Mouse (Mus musculus): ENCODE data around the gene Kri1. TPM values are rescaled to one million over a fixed set of nuclear protein-coding genes. Genes with fewer than 3 reads are reported as not detected.
A peak's percentile ranks its signal among the peaks of the same experiment; 100 is the strongest.

Kri1 gene
- polyA plus RNA-seq, 1 experiment = 40.8 TPM

DNA sequence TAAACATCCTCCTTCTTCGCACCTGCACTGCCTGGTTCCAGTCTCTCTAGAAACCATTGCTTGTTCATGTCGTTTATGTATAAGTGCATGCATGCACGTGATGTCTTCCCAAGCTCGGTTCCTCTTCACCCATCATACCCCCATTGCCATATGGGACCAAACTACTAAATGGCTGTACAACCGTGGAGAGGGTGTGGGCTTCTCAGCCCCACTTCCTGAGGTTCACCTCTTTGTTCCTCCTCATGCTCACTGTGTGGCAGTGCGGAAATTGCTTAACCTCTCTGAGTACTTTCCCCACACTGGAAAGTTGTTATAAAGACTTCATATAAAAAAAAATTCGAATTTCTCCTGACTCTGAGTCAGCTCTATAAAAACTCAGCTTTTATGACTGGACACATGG lies 28.9 kb upstream of the Kri1 start:
- peaks cover 13% of the 10 kb centered on the region for H3K4me1 ChIP-seq (ENCODE audit: control insufficient read depth, insufficient read depth, insufficient read length)
- H3K27me3 ChIP-seq (ENCODE audit: control insufficient read depth, insufficient read depth, low read length) = no peaks in the 10 kb centered on the region
- peak overlapping the region; percentile 73 for H3K27ac ChIP-seq (ENCODE audit: insufficient read depth, low read length)
- no peak overlapping the region for H3K4me3 ChIP-seq (ENCODE audit: extremely low read depth, insufficient read depth, insufficient read length)
- peak in 1 of 2 experiments; percentile 61 for DNase-seq (ENCODE audit: low read depth in 1 of 2, low spot score in 2 of 2)
- TF ChIP-seq CTCF (IDR thresholded peaks at IDR 0.05; ENCODE audit: extremely low read depth, insufficient read depth, insufficient read length, insufficient replicate concordance) = no peak
- TF ChIP-seq POLR2A (IDR thresholded peaks at IDR 0.05; ENCODE audit: low read depth, low read length) = no peak
- no peaks in the 10 kb centered on the region for H3K36me3 ChIP-seq (ENCODE audit: control insufficient read depth, insufficient read depth, low read length)
- WGBS = 10% methylated on average over 7 of the region's 7 CpGs

DNA sequence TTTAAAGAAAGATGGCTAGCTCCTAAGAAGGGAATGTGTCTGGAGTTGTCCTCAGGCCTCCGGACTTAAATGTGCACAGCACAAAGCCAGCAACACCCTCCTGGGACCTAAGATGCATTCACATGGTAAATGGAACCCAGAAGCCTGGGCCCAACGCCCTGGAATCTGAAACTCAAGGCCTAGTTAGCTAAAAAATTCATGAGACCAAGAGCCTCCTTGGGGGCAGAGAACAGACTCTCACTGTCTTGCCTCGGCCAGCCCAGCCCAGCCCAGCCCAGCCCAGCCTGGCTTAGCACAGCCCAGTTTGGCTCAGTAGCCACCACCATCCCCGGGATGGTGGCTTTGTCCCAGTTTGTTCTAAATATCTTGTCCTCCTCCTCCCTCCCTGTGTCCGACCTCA lies 27.7 kb upstream of the Kri1 start:
- peaks cover 13% of the 10 kb centered on the region for H3K4me1 ChIP-seq (ENCODE audit: control insufficient read depth, insufficient read depth, insufficient read length)
- H3K27ac ChIP-seq (ENCODE audit: insufficient read depth, low read length) = no peak overlapping the region
- no peaks in the 10 kb centered on the region for H3K27me3 ChIP-seq (ENCODE audit: control insufficient read depth, insufficient read depth, low read length)
- no peaks in the 10 kb centered on the region for H3K36me3 ChIP-seq (ENCODE audit: control insufficient read depth, insufficient read depth, low read length)
- 77% methylated on average over 5 of the region's 5 CpGs for WGBS
- TF ChIP-seq CTCF (IDR thresholded peaks at IDR 0.05; ENCODE audit: extremely low read depth, insufficient read depth, insufficient read length, insufficient replicate concordance) (no peak), POLR2A (IDR thresholded peaks at IDR 0.05; ENCODE audit: low read depth, low read length) (no peak)
- H3K4me3 ChIP-seq (ENCODE audit: extremely low read depth, insufficient read depth, insufficient read length) = no peak overlapping the region
- DNase-seq (ENCODE audit: low read depth in 1 of 2, low spot score in 2 of 2) = no peak

DNA sequence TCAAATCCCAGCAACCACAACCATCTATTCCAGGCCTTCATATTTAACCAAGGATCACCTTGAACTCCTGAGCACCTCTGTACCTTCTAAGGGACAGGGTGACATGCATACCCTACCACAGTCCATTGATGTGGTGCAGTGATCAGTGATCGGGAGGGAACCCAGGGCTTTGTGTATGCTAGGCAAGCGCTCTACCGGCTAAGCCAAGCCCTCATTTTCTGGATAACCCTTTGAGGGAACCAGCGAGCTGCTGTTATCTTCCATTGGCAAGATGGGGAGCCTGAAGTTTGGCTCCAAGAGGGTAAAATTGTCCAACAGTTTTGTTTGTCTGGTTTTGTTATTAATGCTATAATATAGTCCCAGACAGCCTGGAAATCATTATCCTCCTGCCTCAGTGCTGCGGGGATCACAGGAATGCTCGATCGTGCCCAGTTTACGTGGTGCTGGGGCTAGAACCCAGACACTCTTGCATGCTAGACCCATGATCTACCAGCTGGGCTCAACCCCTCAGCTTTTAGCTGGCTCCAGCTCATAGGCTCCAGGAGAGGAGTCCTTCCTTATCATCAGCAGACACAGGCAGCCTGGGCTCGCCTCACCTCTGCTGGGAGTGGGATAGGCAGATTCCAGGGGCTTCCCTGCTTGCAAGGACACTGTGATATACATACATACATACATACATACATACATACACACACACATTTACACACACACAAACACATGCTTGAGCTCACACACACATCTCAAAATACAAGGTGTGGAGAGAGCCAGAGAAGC lies 26.8 kb upstream of the Kri1 start:
- Histone ChIP-seq H3K27me3 (ENCODE audit: control insufficient read depth, insufficient read depth, low read length) (no peaks in the 10 kb centered on the region), H3K27ac (ENCODE audit: insufficient read depth, low read length) (no peak overlapping the region), H3K4me1 (ENCODE audit: control insufficient read depth, insufficient read depth, insufficient read length) (peaks cover 16% of the 10 kb centered on the region), H3K4me3 (ENCODE audit: extremely low read depth, insufficient read depth, insufficient read length) (no peak overlapping the region), H3K36me3 (ENCODE audit: control insufficient read depth, insufficient read depth, low read length) (no peaks in the 10 kb centered on the region)
- no peak for DNase-seq (ENCODE audit: low read depth in 1 of 2, low spot score in 2 of 2)
- 85% methylated on average over 9 of the region's 9 CpGs for WGBS
- TF ChIP-seq POLR2A (IDR thresholded peaks at IDR 0.05; ENCODE audit: low read depth, low read length) (no peak), CTCF (IDR thresholded peaks at IDR 0.05; ENCODE audit: extremely low read depth, insufficient read depth, insufficient read length, insufficient replicate concordance) (no peak)

DNA sequence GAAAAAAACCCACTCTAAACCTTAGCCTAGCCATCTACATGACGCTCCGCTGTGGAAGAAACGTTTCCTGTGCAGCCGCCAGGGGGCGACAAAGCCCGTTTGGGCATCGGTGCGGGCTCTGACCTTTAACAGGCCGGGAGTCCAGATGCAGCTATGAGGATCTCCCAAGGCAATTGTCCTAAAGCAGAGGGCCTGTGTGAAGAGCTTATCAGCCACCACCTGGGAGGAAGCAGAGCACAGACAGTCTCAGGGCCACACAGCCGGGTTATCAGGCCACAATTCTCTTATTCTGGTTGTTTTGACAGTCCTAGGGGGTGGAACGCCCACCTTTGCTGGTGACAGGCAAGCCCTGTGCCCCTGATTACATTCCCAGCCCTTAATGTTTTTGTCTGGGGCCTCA lies 25.6 kb upstream of the Kri1 start:
- no peak overlapping the region for H3K4me3 ChIP-seq (ENCODE audit: extremely low read depth, insufficient read depth, insufficient read length)
- H3K36me3 ChIP-seq (ENCODE audit: control insufficient read depth, insufficient read depth, low read length) = no peaks in the 10 kb centered on the region
- no peaks in the 10 kb centered on the region for H3K27me3 ChIP-seq (ENCODE audit: control insufficient read depth, insufficient read depth, low read length)
- H3K27ac ChIP-seq (ENCODE audit: insufficient read depth, low read length) = no peak overlapping the region
- DNase-seq (ENCODE audit: low read depth in 1 of 2, low spot score in 2 of 2) = peak; percentile 70 to 91
- WGBS = 6% methylated on average over 11 of the region's 11 CpGs
- TF ChIP-seq CTCF (IDR thresholded peaks at IDR 0.05; ENCODE audit: extremely low read depth, insufficient read depth, insufficient read length, insufficient replicate concordance) (peak; percentile 95), POLR2A (IDR thresholded peaks at IDR 0.05; ENCODE audit: low read depth, low read length) (no peak)
- H3K4me1 ChIP-seq (ENCODE audit: control insufficient read depth, insufficient read depth, insufficient read length) = peaks cover 13% of the 10 kb centered on the region

DNA sequence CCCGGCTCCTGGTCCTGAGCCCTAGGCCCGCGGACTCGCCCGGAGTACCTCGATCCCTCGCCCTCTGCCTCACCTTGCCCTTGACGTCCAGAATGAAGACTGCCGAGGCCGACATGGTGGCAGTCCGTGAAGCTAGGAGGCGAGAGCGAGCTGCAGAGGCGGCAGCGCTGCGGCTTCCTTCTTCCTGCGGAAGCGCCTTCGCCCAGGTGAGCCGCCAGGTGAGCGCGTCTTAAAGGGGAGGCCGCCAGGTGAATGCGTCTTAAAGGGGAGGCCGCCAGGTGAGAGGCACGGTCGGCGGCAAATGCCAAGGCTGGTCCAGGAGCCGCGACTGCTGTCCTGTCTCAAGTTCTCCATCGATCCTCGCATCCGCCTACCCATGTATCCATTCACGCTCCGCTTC lies 24.4 kb upstream of the Kri1 start, which contains the start of gene Ap1m2:
TSS of gene Ap1m2 (minus strand) at position 204 of the 400 bp plus-strand sequence.
- H3K4me1 ChIP-seq (ENCODE audit: control insufficient read depth, insufficient read depth, insufficient read length) = peaks cover 12% of the 10 kb centered on the region
- 61% methylated on average over 35 of the region's 35 CpGs for WGBS
- DNase-seq (ENCODE audit: low read depth in 1 of 2, low spot score in 2 of 2) = no peak
- H3K27ac ChIP-seq (ENCODE audit: insufficient read depth, low read length) = no peak within 1 kb of the TSS
- no peaks in the 10 kb centered on the region for H3K27me3 ChIP-seq (ENCODE audit: control insufficient read depth, insufficient read depth, low read length)
- H3K4me3 ChIP-seq (ENCODE audit: extremely low read depth, insufficient read depth, insufficient read length) = no peak within 1 kb of the TSS
- TF ChIP-seq POLR2A (IDR thresholded peaks at IDR 0.05; ENCODE audit: low read depth, low read length) (no peak), CTCF (IDR thresholded peaks at IDR 0.05; ENCODE audit: extremely low read depth, insufficient read depth, insufficient read length, insufficient replicate concordance) (no peak)
- no peaks in the 10 kb centered on the region for H3K36me3 ChIP-seq (ENCODE audit: control insufficient read depth, insufficient read depth, low read length)

DNA sequence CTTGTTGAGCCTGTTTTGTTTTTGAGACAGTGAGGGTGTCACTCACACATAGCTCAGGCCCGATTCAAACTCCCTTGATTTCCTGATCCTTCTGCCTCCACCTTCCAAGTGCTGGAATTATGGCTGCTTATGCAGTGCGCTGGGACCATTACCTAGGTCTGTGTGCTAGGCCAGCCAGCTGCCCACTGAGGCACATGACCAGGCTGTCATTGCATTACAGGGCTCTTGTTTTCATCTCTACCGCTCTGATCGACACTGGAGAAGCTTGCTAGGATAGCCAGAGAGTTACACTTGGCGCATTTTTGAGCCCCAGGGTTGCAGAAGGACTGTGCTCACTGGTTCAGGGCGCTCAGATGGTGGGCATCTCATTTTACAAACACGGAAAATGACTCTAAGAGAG lies 23.9 kb upstream of the Kri1 start:
- Histone ChIP-seq H3K4me3 (ENCODE audit: extremely low read depth, insufficient read depth, insufficient read length) (no peak overlapping the region), H3K36me3 (ENCODE audit: control insufficient read depth, insufficient read depth, low read length) (no peaks in the 10 kb centered on the region), H3K27ac (ENCODE audit: insufficient read depth, low read length) (no peak overlapping the region), H3K27me3 (ENCODE audit: control insufficient read depth, insufficient read depth, low read length) (no peaks in the 10 kb centered on the region), H3K4me1 (ENCODE audit: control insufficient read depth, insufficient read depth, insufficient read length) (peaks cover 9% of the 10 kb centered on the region)
- WGBS = 87% methylated on average over 7 of the region's 7 CpGs
- DNase-seq (ENCODE audit: low read depth in 1 of 2, low spot score in 2 of 2) = no peak
- TF ChIP-seq POLR2A (IDR thresholded peaks at IDR 0.05; ENCODE audit: low read depth, low read length) = no peak

DNA sequence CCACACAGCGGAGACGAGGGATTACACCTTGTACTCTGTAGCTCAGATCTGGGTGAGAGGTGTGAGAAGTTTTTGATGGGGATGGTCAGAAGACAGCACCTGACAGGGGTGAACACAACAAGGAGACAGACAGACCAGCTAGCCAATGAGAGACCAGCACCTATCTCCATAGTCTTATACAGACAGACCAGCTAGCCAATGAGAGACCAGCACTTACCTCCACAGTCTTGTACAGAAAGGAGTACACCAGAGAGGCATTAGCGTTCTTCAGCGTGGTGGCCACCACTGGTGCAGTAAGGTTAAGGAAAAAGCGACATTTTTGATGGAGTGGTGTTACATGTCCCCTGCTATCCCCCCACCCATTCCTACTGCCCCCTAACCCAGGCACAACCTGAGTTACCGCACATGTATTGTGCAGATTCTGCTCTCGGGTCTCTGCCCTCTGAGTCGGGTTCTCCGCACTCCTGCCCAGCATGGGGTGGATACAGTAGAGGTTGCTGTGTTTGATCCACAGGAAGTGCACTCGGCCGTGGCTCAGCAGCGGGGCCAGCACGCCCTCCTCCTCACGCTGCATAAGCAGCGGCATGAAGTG lies 21.5 kb upstream of the Kri1 start:
- WGBS = 26% methylated on average over 15 of the region's 15 CpGs
- DNase-seq (ENCODE audit: low read depth in 1 of 2, low spot score in 2 of 2) = peak; percentile 73 to 87
- H3K27me3 ChIP-seq (ENCODE audit: control insufficient read depth, insufficient read depth, low read length) = no peaks in the 10 kb centered on the region
- peaks cover 3% of the 10 kb centered on the region for H3K4me1 ChIP-seq (ENCODE audit: control insufficient read depth, insufficient read depth, insufficient read length)
- peak overlapping the region; percentile 67 for H3K27ac ChIP-seq (ENCODE audit: insufficient read depth, low read length)
- TF ChIP-seq CTCF (IDR thresholded peaks at IDR 0.05; ENCODE audit: extremely low read depth, insufficient read depth, insufficient read length, insufficient replicate concordance) (no peak), POLR2A (IDR thresholded peaks at IDR 0.05; ENCODE audit: low read depth, low read length) (no peak; the same call in 1 of the 2 replicates)
- peak overlapping the region; percentile 50 for H3K4me3 ChIP-seq (ENCODE audit: extremely low read depth, insufficient read depth, insufficient read length)
- H3K36me3 ChIP-seq (ENCODE audit: control insufficient read depth, insufficient read depth, low read length) = no peaks in the 10 kb centered on the region
